Mouse (Mus musculus) B cell, adult 2 months (primary cell): ENCODE results near the gene Rundc3a.
"Not testable (repeated sequence)": the region's sequence is repeated elsewhere in the genome, so short reads cannot be mapped to it uniquely, and the experiment has no call there.

Experiments
- DNase-seq, 2 experiments: peaks; one replicate each; pipeline ENCODE4 v3.0.0; 2022

Rundc3a gene

GRCm38 (mm10) chr11:102393238-102393634 lies at the start of gene Rundc3a:
TSS of gene Rundc3a (plus strand) at chr11:102393403.
- peak; percentile 85 to 87 for DNase-seq

GRCm38 (mm10) chr11:102344458-102344857 lies 48.7 kb upstream of the Rundc3a start:
- DNase-seq = no peak

GRCm38 (mm10) chr11:102346926-102347325 lies 46.3 kb upstream of the Rundc3a start:
- DNase-seq = no peak

- DNase-seq = no peak
These were observed 45.5 kb upstream of the Rundc3a start for GRCm38 (mm10) chr11:102347683-102348082.

DNA sequence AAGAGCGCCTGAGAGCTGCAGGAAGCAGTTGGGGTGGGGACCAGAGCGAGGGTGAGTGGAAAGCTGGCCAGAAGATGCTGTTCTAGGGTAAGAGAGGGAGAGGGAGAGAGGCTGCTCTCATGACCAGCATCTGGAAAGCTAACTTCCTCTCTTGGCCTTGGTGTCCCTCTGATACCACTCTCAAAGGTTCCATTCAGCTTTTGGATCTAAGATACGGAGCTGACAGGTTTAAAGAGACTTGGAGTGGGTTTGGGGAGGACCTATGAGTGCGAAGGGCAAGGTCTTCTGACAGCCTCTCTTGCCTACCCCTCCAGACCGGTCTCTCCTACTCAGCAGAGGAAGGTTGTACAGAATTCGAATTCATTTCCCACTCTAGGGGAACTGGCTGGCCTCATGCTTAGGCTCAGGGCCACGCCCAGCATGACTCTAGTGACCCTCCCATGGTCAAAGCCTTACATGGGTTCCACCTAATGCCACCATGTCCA lies 45.1 kb upstream of the Rundc3a start:
- no peak for DNase-seq

- DNase-seq = no peak
These were observed 44.4 kb upstream of the Rundc3a start for GRCm38 (mm10) chr11:102348771-102349170.

DNA sequence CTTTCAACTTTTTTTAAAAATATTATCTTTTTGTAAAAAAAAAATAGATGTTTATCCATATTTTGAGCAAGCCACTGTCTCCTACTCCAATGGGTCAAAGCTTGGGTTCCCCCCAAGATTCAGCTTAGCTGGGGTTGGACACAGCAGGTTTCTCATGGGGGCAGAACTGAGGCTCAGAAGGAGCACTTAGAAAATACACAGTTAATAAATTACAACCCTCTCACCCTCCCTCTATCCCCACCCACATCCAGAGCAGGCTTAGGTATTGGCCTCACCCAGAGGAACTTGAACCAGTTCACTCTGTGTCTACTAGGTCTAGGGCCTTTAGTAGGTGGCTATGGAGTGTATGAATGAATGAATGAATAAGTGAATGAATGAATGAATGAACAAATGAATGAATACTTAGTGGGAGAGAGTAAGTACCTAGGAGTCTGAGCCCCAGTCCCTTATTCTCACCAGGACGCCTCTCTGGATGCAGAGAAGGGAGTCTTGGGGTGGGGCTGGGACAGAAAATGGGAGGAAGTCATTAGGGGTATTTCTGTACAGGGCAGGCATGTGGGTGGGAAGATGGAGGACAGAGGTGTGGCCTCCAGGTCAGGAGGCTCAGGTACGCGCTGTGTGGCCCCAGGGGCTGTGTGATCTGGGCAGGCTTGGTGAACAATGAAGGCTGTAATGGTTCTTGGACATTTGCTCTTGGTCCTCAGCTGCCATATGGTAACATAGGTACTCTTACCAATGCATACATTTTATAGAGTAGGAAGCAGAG lies 43.8 kb upstream of the Rundc3a start:
- DNase-seq = no peak

DNA sequence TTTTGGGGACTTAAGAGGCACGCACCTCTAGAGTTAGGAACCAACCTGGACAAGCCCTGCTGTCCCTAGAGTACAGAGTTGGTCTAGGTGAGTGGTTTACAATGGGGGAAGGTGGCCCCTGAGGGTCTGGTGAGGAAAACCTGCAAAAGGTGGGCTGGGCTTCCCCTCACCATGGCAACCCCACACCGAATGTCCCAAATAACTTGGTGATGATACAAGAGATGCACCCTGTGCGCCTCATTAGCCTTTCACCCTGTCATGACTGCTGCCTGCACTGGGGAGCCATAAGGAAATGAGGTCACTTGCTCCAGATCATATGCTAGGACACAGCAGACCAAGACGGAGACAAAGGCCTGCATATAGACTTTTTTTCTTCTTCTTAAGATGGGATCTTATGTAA lies 42.8 kb upstream of the Rundc3a start:
- DNase-seq = no peak

GRCm38 (mm10) chr11:102350981-102351523 lies 42.2 kb upstream of the Rundc3a start:
- DNase-seq = no peak

GRCm38 (mm10) chr11:102352378-102352777 lies 40.8 kb upstream of the Rundc3a start:
- no peak for DNase-seq

GRCm38 (mm10) chr11:102353021-102353431 lies 40.2 kb upstream of the Rundc3a start:
- DNase-seq = no peak

DNA sequence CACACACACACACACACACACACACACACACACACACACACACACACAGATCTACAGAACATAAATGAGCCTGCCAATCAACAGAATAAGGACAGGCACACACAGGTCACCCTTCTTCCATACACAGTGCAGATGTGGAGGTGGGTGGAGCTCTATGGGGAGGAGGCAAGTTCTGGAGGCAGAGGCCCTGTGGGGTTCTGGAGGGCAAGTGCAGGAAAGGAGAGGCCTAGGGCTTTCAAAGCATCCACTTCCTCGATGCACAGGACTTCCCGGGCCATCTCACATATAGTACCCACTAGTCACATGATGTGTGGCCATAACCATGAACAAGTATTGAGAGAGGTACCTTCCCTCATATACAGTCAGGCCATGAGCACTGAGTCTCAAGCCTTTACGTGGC lies 37.7 kb upstream of the Rundc3a start:
- DNase-seq = no peak

DNA sequence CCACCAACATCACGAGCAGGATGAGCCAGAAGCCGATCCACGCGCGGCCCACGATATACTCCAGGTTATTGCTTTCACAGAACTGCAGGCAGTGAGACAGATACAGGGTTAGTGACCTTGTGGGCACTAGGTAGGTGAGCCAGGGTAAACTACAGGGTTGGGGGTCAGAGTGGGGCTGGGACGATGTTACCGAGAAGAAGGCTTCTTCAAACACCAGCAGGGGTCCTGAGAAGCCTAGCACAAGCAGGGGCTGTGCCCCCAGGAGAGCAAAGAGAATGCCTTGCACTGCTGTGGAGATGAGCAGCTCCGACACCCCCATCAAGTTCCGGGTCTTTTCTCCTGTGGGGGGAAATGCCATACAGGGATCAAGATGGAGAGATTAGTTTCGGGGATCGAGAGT lies 37.0 kb upstream of the Rundc3a start:
- no peak for DNase-seq

DNA sequence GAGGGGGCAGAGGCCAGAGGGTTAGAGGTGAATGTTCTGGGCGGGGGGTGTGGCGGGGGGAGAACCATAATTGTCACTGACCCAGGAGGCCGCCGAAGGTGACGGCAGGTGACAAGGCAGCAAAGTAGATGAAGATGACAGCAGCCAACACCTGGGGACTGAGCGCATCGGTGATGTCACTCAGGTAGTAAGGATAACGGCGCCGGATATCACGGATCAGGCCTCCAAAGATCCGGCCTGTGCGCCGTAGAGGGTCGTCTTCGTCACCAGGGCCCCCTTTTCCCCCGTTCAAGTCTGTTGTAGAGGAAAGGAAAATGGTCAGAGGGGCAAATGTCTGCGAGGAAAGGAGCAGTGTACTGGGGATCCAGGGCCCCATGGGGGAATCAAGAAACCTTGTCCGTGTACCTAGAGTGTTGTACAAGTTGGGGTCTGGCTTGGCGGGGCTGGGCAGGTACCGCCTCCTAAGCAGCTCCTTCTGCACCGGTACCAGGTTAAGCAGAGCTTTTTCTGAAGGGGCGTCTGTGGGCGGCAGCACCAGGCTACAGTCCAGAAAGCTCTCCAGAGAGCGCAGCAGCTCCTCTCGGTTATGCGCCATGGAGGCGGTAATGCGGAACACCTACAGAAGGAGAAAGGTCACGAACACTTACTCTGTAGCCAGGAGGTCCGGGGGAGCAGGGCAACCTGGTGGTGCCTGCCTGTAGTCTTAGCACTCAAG lies 36.4 kb upstream of the Rundc3a start:
- no peak for DNase-seq

DNA sequence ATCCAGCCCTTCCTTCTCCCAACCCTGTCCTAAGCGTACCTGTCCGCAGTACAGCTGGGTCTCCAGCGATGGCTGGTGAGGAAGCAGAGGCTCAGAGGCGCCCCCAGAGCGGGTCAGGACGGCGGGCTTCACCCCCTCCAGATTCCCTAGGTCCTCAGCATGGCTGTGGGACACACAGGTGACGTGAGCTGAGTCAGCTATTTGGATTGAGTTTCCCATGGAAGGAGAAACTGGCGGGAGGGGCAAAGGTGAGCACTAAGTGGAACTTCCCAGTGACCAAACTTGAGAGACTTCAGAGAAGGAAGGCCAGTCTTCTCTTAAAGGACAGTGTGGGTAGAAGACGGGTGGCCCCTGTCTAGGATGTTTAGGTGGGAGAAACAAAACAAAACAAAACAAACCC lies 34.8 kb upstream of the Rundc3a start:
- DNase-seq = no peak

- no peak for DNase-seq
These were observed 31.3 kb upstream of the Rundc3a start for GRCm38 (mm10) chr11:102361776-102362495.

- no peak for DNase-seq
These were observed 29.6 kb upstream of the Rundc3a start for GRCm38 (mm10) chr11:102363623-102364022.

GRCm38 (mm10) chr11:102364570-102365371 lies 28.4 kb upstream of the Rundc3a start:
- DNase-seq = no peak

DNA sequence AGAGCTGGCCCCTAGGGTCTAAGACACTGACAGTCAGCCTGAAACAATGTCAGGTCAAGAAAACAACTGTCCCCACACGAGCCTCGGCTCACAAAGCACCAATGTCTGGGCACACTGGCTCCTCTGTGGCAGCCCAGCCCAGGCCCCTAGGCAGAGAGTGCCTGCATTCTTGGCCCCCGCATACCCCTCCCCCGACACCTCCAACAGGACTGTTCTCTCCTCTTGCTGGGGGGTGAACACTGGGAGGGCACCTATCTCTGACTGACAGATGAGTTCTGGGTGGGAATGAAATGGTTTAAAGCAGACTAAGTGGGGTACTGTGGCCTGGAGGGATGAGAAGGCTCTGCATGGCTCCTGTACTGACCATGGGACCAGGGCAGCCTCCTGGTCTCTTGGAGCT lies 27.5 kb upstream of the Rundc3a start:
- DNase-seq = no peak

DNA sequence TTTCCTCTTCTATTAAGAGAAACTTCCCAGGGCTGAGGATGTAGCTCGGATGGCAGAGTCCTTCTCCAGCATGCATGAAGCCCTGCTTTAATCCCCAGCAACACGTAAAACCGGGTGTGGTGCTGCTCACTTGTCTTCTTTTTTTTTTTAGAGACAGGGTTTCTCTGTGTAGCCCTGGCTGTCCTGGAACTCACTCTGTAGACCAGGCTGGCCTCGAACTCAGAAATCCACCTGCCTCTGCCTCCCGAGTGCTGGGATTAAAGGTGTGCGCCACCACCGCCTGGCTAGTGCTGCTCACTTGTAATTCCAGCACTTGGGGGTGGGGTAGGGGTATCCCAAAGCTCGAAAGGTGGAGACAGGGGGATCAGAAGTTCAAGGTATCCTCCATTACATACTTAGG lies 27.1 kb upstream of the Rundc3a start, which contains the start of gene Slc4a1:
Slc4a1 (minus strand) TSS at position 101 of the 400 bp plus-strand sequence.
- DNase-seq = not testable (repeated sequence)

DNA sequence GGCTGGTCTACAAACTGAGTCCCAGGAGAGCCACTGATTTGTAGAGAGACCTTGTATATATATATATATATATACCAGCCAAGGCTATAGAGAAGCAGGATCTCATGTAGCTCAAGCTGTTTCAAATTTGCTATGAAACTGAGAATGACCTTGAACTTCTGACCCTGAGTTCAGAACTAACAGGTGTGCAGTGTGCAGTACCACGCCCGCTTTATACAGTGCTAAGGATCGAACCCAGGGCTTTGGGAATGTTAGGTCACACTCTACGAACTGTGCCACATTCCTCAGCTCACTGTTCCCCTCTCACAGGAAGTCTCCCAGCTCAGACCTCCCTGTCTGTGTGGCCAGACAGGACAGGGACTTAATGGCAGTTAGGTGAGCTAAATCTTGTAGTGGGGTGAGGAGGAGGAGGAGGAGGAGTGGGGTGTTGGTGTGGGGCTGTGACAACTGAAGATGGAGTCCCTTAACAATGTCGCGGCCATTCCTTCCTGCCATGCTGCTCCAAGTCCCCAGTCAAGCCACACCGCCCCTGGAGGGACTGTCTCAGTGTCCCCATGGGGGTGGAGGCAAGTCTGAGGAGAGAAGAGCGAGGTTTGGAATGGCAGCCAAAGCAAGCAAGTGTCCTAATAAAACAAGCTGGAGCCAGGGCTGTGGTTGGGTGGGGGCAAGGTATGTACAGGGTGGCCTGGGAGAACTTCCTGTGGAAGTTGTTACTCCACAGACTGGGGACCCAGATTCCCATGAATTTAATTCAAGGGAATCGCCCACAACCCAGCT lies 25.5 kb upstream of the Rundc3a start:
- DNase-seq = no peak
